Mouse (Mus musculus): Measurements from ENCODE around the gene Olfr867. TPM values are rescaled to one million over a fixed set of nuclear protein-coding genes. Genes with fewer than 3 reads are reported as not detected.

Gene Olfr867
- total RNA-seq (2021): not detected

GRCm38 (mm10) chr9:20057462-20057861, at the start of gene Olfr867:
Gene Olfr867, minus strand, starts transcription at chr9:20057562.
- DNase-seq (ENCODE audit: low spot score in 2 of 2): no peak
- intact Hi-C loops (cut with DNase I): no loop called here

GRCm38 (mm10) chr9:20098326-20098725, 41.0 kb upstream of the Olfr867 start, which contains the start of gene Olfr868:
Gene Olfr868, plus strand, starts transcription at chr9:20098626.
- DNase-seq (ENCODE audit: low spot score in 2 of 2): no peak
- intact Hi-C loops (cut with DNase I): no loop called here

GRCm38 (mm10) chr9:20073523-20074177, 16.3 kb upstream of the Olfr867 start:
- DNase-seq (ENCODE audit: low spot score in 2 of 2): no peak
- intact Hi-C loops (cut with DNase I): no loop called here

GRCm38 (mm10) chr9:20071291-20071690, 13.9 kb upstream of the Olfr867 start:
- no peak for DNase-seq (ENCODE audit: low spot score in 2 of 2)
- intact Hi-C loops (cut with DNase I): no loop called here

- intact Hi-C loops (cut with DNase I): no loop called here
- no peak for DNase-seq (ENCODE audit: low spot score in 2 of 2)
Observed at GRCm38 (mm10) chr9:20070236-20070635, 12.9 kb upstream of the Olfr867 start.

- intact Hi-C loops (cut with DNase I): no loop called here
- DNase-seq (ENCODE audit: low spot score in 2 of 2): no peak
Observed at GRCm38 (mm10) chr9:20047964-20048363, 9.4 kb downstream of the Olfr867 start.

GRCm38 (mm10) chr9:20027935-20028334, 29.4 kb downstream of the Olfr867 start, which contains the start of gene Olfr866:
Gene Olfr866, minus strand, starts transcription at chr9:20028035.
- no peak for DNase-seq (ENCODE audit: low spot score in 2 of 2)
- intact Hi-C loops (cut with DNase I): no loop called here

Small RNAs within 50 kb of the gene (microRNA-seq; reads per million reads assigned to microRNA genes)
- gene Gm26231: not detected
- not detected for gene Gm44395

Other genes with a start within 250 kb of the Olfr867 start
- gene Olfr860, start 207.8 kb downstream of the Olfr867 start, total RNA-seq (2021): not detected
- not detected for gene Olfr862, start 169.6 kb downstream of the Olfr867 start, total RNA-seq (2021)
- gene Olfr77, start 140.7 kb downstream of the Olfr867 start, total RNA-seq (2021): not detected
- not detected for gene Olfr866, start 29.5 kb downstream of the Olfr867 start, total RNA-seq (2021)
- not detected for gene Olfr868, start 41.1 kb upstream of the Olfr867 start, total RNA-seq (2021)
- gene Olfr869, start 71.4 kb upstream of the Olfr867 start, total RNA-seq (2021): not detected
- not detected for gene Olfr870, start 116.5 kb upstream of the Olfr867 start, total RNA-seq (2021)
- not detected for gene Olfr871, start 154.6 kb upstream of the Olfr867 start, total RNA-seq (2021)
- gene Olfr872, start 179.6 kb upstream of the Olfr867 start, total RNA-seq (2021): not detected
- gene Olfr39, start 224.8 kb upstream of the Olfr867 start, total RNA-seq (2021): not detected
- not detected for gene Olfr873, start 241.0 kb upstream of the Olfr867 start, total RNA-seq (2021)